Mouse (Mus musculus): ENCODE results near the gene Nsmf. TPM values are rescaled to one million over a fixed set of nuclear protein-coding genes. Genes with fewer than 3 reads are reported as not detected.

Nsmf gene
- polyA plus RNA-seq, 1 experiment from 2014 or later = 143 TPM

DNA sequence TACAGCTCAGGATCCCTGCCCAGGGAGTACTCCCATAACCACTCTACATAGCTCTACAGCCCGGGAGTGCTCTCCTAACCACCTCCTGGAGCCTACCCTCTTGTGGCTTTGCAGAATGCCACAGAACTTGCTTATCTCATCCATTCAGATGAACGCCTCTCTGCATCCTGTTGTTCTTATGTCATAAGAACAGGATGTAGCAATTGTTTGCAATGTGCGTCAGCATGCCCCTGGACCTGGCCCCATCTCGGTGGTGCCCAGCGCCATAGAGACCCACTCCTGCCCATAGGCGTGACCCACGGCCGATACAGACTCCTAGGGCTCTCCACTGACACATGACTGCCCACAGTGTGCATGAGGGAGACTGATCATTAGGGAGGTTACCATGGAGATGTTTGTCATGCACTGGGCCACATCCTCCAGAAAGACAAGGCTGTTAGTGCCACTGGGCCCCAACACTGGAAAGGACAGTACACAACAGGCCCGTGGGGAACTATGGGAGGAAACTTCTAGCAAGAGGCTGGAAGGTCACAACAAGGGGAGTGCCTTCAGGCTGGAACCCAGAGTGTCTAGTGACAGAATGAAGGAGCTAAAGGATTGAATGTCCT lies 57.1 kb downstream of the Nsmf start:
- no peaks in the 10 kb centered on the region for H3K9me3 ChIP-seq (ENCODE audit: control insufficient read depth, low read length)
- H3K36me3 ChIP-seq (ENCODE audit: control insufficient read depth, insufficient read depth, low read length) = no peaks in the 10 kb centered on the region
- WGBS = 56% methylated on average over 9 of the region's 9 CpGs
- H3K4me3 ChIP-seq (ENCODE audit: low read depth, low read length) = no peak overlapping the region
- H3K27ac ChIP-seq (ENCODE audit: low read depth, low read length) = no peak overlapping the region
- no peaks in the 10 kb centered on the region for H3K27me3 ChIP-seq (ENCODE audit: control insufficient read depth, insufficient read depth, low read length)
- H3K4me1 ChIP-seq (ENCODE audit: control insufficient read depth, insufficient read depth, low read length) = no peaks in the 10 kb centered on the region
- ATAC-seq (ENCODE audit: low read depth) = 0 out of 2 replicates have a peak, but pooled peaks have one; percentile 24
- H3K4me2 ChIP-seq (ENCODE audit: low read depth, low read length) = no peak overlapping the region
- H3K9ac ChIP-seq (replicated peaks; ENCODE audit: low read depth, low read length) = no peak overlapping the region

Small RNA genes lying within 50 kb of the gene (microRNA-seq; reads per million reads assigned to microRNA genes)
- not detected for gene Gm24328
- not detected for gene Mir7664

Other genes with a start within 250 kb of the Nsmf start
- 90.8 and 97.0 TPM in 2 replicates for gene Ehmt1, start 134.7 kb upstream of the Nsmf start, polyA plus RNA-seq (2014; fragmentation: Nextera tagmentation; extraction: Ambion mirVana)
- 30.2 and 31.6 TPM in 2 replicates for gene Arrdc1, start 119.1 kb upstream of the Nsmf start, polyA plus RNA-seq (2014; fragmentation: Nextera tagmentation; extraction: Ambion mirVana)
- gene Zmynd19, start 104.6 kb upstream of the Nsmf start, polyA plus RNA-seq (2014; fragmentation: Nextera tagmentation; extraction: Ambion mirVana) = 18.1 and 26.0 TPM in 2 replicates
- 34.0 and 39.6 TPM in 2 replicates for gene Dph7, start 92.0 kb upstream of the Nsmf start, polyA plus RNA-seq (2014; fragmentation: Nextera tagmentation; extraction: Ambion mirVana)
- gene Mrpl41, start 79.3 kb upstream of the Nsmf start, polyA plus RNA-seq (2014; fragmentation: Nextera tagmentation; extraction: Ambion mirVana) = 173 and 181 TPM in 2 replicates
- gene Pnpla7, start 78.3 kb upstream of the Nsmf start, polyA plus RNA-seq (2014; fragmentation: Nextera tagmentation; extraction: Ambion mirVana) = 3.5 and 3.7 TPM in 2 replicates
- gene Entpd8, start 25.9 kb downstream of the Nsmf start, polyA plus RNA-seq (2014; fragmentation: Nextera tagmentation; extraction: Ambion mirVana) = 0.27 TPM in 1 of 2 replicates, not detected in the other
- gene Noxa1, start 40.8 kb downstream of the Nsmf start, polyA plus RNA-seq (2014; fragmentation: Nextera tagmentation; extraction: Ambion mirVana) = 0.17 TPM in 1 of 2 replicates, not detected in the other
- 10.7 and 15.1 TPM in 2 replicates for gene Nrarp, start 126.4 kb downstream of the Nsmf start, polyA plus RNA-seq (2014; fragmentation: Nextera tagmentation; extraction: Ambion mirVana)
- 0.88 and 1.4 TPM in 2 replicates for gene Tor4a, start 142.5 kb downstream of the Nsmf start, polyA plus RNA-seq (2014; fragmentation: Nextera tagmentation; extraction: Ambion mirVana)
- 74.7 and 86.2 TPM in 2 replicates for gene Nelfb, start 157.1 kb downstream of the Nsmf start, polyA plus RNA-seq (2014; fragmentation: Nextera tagmentation; extraction: Ambion mirVana)
- gene Stpg3, start 160.3 kb downstream of the Nsmf start, polyA plus RNA-seq (2014; fragmentation: Nextera tagmentation; extraction: Ambion mirVana) = not detected in 2 replicates
- 0.91 TPM in 1 of 2 replicates, not detected in the other for gene Fam166a, start 164.4 kb downstream of the Nsmf start, polyA plus RNA-seq (2014; fragmentation: Nextera tagmentation; extraction: Ambion mirVana)
- gene Tubb4b, start 170.3 kb downstream of the Nsmf start, polyA plus RNA-seq (2014; fragmentation: Nextera tagmentation; extraction: Ambion mirVana) = 361 and 387 TPM in 2 replicates
- gene Slc34a3, start 180.0 kb downstream of the Nsmf start, polyA plus RNA-seq (2014; fragmentation: Nextera tagmentation; extraction: Ambion mirVana) = not detected in 2 replicates
- not detected in 2 replicates for gene Rnf224, start 182.4 kb downstream of the Nsmf start, polyA plus RNA-seq (2014; fragmentation: Nextera tagmentation; extraction: Ambion mirVana)
- 147 and 191 TPM in 2 replicates for gene Rnf208, start 187.9 kb downstream of the Nsmf start, polyA plus RNA-seq (2014; fragmentation: Nextera tagmentation; extraction: Ambion mirVana)
- gene Cysrt1, start 188.1 kb downstream of the Nsmf start, polyA plus RNA-seq (2014; fragmentation: Nextera tagmentation; extraction: Ambion mirVana) = 0.33 and 0.45 TPM in 2 replicates
- 5.0 and 7.1 TPM in 2 replicates for gene AL732309.1, start 192.5 kb downstream of the Nsmf start, polyA plus RNA-seq (2014; fragmentation: Nextera tagmentation; extraction: Ambion mirVana)
- 11.0 and 11.2 TPM in 2 replicates for gene Tmem203, start 201.1 kb downstream of the Nsmf start, polyA plus RNA-seq (2014; fragmentation: Nextera tagmentation; extraction: Ambion mirVana)
- 11.5 and 12.3 TPM in 2 replicates for gene Tprn, start 208.3 kb downstream of the Nsmf start, polyA plus RNA-seq (2014; fragmentation: Nextera tagmentation; extraction: Ambion mirVana)
- 177 and 182 TPM in 2 replicates for gene Ssna1, start 218.1 kb downstream of the Nsmf start, polyA plus RNA-seq (2014; fragmentation: Nextera tagmentation; extraction: Ambion mirVana)
- 110 and 116 TPM in 2 replicates for gene Anapc2, start 218.1 kb downstream of the Nsmf start, polyA plus RNA-seq (2014; fragmentation: Nextera tagmentation; extraction: Ambion mirVana)
- not detected in 2 replicates for gene Tmem210, start 233.8 kb downstream of the Nsmf start, polyA plus RNA-seq (2014; fragmentation: Nextera tagmentation; extraction: Ambion mirVana)
- gene Lrrc26, start 235.6 kb downstream of the Nsmf start, polyA plus RNA-seq (2014; fragmentation: Nextera tagmentation; extraction: Ambion mirVana) = 0.45 TPM in 1 of 2 replicates, not detected in the other

All from neural tube, embryonic 14.5 days (tissue).